Mouse (Mus musculus): ENCODE measurements around the gene 6030408B16Rik. TPM values are rescaled to one million over a fixed set of nuclear protein-coding genes. Genes with fewer than 3 reads are reported as not detected.

Gene 6030408B16Rik
- total RNA-seq, 2 experiments from 2014 or later, result not detected

Other genes starting within 250 kb of the 6030408B16Rik start
- gene Gm47841, start 245.8 kb upstream of the 6030408B16Rik start, total RNA-seq (2021), result not detected
- gene Fignl2, start 214.6 kb upstream of the 6030408B16Rik start, total RNA-seq (2021), result 1 to 10 TPM; 1.1 to 1.2 TPM
- gene Ankrd33, start 177.5 kb upstream of the 6030408B16Rik start, total RNA-seq (2021), result not detected
- gene Acvrl1, start 164.7 kb upstream of the 6030408B16Rik start, total RNA-seq (2021), result 1 to 10 TPM; 9.0 to 9.8 TPM
- gene Acvr1b, start 119.1 kb upstream of the 6030408B16Rik start, total RNA-seq (2021), result 10 to 100 TPM; 78.9 to 79.2 TPM
- gene Grasp, start 69.0 kb upstream of the 6030408B16Rik start, total RNA-seq (2021), result 10 to 100 TPM; 33.3 to 35.3 TPM
- 10 to 100 TPM; 28.4 to 33.9 TPM for gene Nr4a1, start 38.9 kb upstream of the 6030408B16Rik start, total RNA-seq (2021)
- gene Atg101, start 8.9 kb upstream of the 6030408B16Rik start, total RNA-seq (2021), result 10 to 100 TPM; 41.1 to 43.3 TPM
- gene Krt80, start 77.0 kb downstream of the 6030408B16Rik start, total RNA-seq (2021), result under 1 TPM in 1 of 2 experiments, not detected in 1; 0.23 TPM
- not detected for gene Krt7, start 117.8 kb downstream of the 6030408B16Rik start, total RNA-seq (2021)
- gene Krt87, start 145.6 kb downstream of the 6030408B16Rik start, total RNA-seq (2021), result under 1 TPM; 0.55 to 0.62 TPM
- not detected for gene Krt88, start 154.5 kb downstream of the 6030408B16Rik start, total RNA-seq (2021)
- gene Krt81, start 170.5 kb downstream of the 6030408B16Rik start, total RNA-seq (2021), result not detected
- under 1 TPM in 1 of 2 experiments, not detected in 1; 0.23 TPM for gene Krt86, start 180.3 kb downstream of the 6030408B16Rik start, total RNA-seq (2021)
- not detected for gene Krt83, start 198.3 kb downstream of the 6030408B16Rik start, total RNA-seq (2021)
- gene Gm49425, start 224.0 kb downstream of the 6030408B16Rik start, total RNA-seq (2021), result not detected
- gene Krt84, start 239.6 kb downstream of the 6030408B16Rik start, total RNA-seq (2021), result not detected